ENCODE assay signal across 26 mouse cellular contexts in the genomic region with DNA sequence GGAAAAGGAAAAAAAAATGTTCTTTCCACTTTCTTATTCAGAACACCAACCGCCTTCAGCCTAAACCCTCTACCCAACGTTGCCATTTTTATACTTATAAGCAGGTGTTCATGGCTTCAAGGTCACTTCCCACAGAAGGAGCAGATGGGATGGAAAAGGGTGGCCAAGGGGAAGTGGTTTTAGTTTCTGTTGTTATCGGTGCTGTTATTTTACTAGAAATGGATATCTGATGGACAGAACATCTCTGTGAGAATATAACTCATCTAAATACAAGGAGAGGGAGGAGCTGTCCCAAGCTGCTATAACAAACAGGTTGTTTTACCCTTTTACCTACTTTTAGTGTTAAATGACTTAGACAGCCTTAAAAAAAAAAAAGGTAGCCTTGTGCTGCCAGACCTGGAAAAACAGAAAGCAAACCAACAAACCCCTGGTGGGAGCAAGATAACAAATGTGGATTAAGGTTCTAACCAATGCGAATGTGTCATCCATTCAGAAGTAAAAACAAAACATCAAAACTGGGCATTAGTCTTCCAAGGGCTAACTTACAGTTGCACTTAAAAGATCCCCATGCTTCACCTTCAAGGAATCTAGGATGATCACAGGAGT.
A peak's percentile ranks its signal among the peaks of the same experiment; 100 is the strongest.
DNase-seq lines count a peak whose midpoint lies in the region; ATAC-seq and TF ChIP-seq lines count a peak whose summit lies in the region.
"Had no signal": no experiment of that assay in that cellular context is flagged by ENCODE, and none has a peak within 500 bp of the region (broad histone marks: within the 10 kb centered on the region; RNA-seq: fewer than 3 reads in every experiment).

No protein-coding gene starts in this region.

- TF ChIP-seq EP300 in lung, postnatal 0 days (IDR thresholded peaks at IDR 0.05), result no peak

- ATAC-seq in granulocyte monocyte progenitor cell, adult 5-6 weeks (replicated peaks; ENCODE audit: poor library complexity, severe bottlenecking), result peak; percentile 39; the same call in 1 of the 2 replicates
- no peak for ATAC-seq in lung, postnatal 0 days
- ATAC-seq in midbrain, embryonic 15.5 days (replicated peaks), result no peak
- ATAC-seq: forebrain, embryonic 14.5 days; forebrain, postnatal 0 days; hindbrain, postnatal 0 days; intestine, postnatal 0 days; Patski had no signal

- no peak overlapping the region for H3K4me2 ChIP-seq in lung, postnatal 0 days (replicated peaks; ENCODE audit: low read depth, low read length)
- no peak overlapping the region for H3K4me2 ChIP-seq in midbrain, embryonic 15.5 days
- H3K4me2 ChIP-seq: embryonic facial prominence, embryonic 12.5 days; embryonic facial prominence, embryonic 15.5 days; heart, embryonic 12.5 days; heart, embryonic 15.5 days; hindbrain, embryonic 14.5 days had no signal

- no peaks in the 10 kb centered on the region for H3K9me3 ChIP-seq in lung, postnatal 0 days (ENCODE audit: low read length)
- no peaks in the 10 kb centered on the region for H3K9me3 ChIP-seq in midbrain, embryonic 15.5 days
- H3K9me3 ChIP-seq: embryonic facial prominence, embryonic 12.5 days; embryonic facial prominence, embryonic 15.5 days; heart, embryonic 12.5 days; heart, embryonic 15.5 days had no signal

- peak overlapping the region; percentile 94 for H3K27ac ChIP-seq in thymus, adult 2 months (ENCODE audit: control insufficient read depth, insufficient read depth, low read length)
- H3K27ac ChIP-seq in lung, postnatal 0 days (ENCODE audit: low read length), result no peak overlapping the region
- no peak overlapping the region for H3K27ac ChIP-seq in midbrain, embryonic 15.5 days
- H3K27ac ChIP-seq: embryonic facial prominence, embryonic 12.5 days; embryonic facial prominence, embryonic 15.5 days; gastrocnemius, adult 2 months; heart, embryonic 15.5 days; hindbrain, embryonic 14.5 days; hindbrain, postnatal 0 days had no signal

- H3K27me3 ChIP-seq in thymus, adult 2 months (ENCODE audit: control insufficient read depth, insufficient read depth, low read length), result no peaks in the 10 kb centered on the region
- H3K27me3 ChIP-seq in lung, postnatal 0 days (replicated peaks; ENCODE audit: insufficient read depth, low read length), result no peaks in the 10 kb centered on the region
- H3K27me3 ChIP-seq in midbrain, embryonic 15.5 days (replicated peaks), result no peaks in the 10 kb centered on the region
- H3K27me3 ChIP-seq: embryonic facial prominence, embryonic 12.5 days; embryonic facial prominence, embryonic 15.5 days; heart, embryonic 12.5 days; heart, embryonic 15.5 days; Patski had no signal

- peaks cover 14% of the 10 kb centered on the region for H3K36me3 ChIP-seq in thymus, adult 2 months (ENCODE audit: control insufficient read depth, insufficient read depth, low read length)
- no peaks in the 10 kb centered on the region for H3K36me3 ChIP-seq in lung, postnatal 0 days (ENCODE audit: insufficient read depth, low read length)
- H3K36me3 ChIP-seq in midbrain, embryonic 15.5 days (replicated peaks), result no peaks in the 10 kb centered on the region
- H3K36me3 ChIP-seq: embryonic facial prominence, embryonic 12.5 days; embryonic facial prominence, embryonic 15.5 days; heart, embryonic 12.5 days; heart, embryonic 15.5 days had no signal

- WGBS in thymus, adult 2 months, result 21% methylated on average over 4 of the region's 4 CpGs
- 80% methylated on average over 4 of the region's 4 CpGs for WGBS in lung, postnatal 0 days
- 90% methylated on average over 4 of the region's 4 CpGs for WGBS in midbrain, embryonic 15.5 days

- TF ChIP-seq POLR2A in thymus, adult 2 months (IDR thresholded peaks at IDR 0.05; ENCODE audit: control insufficient read depth, extremely low read depth, insufficient read depth, low read length, poor library complexity), result no peak

- TF ChIP-seq CTCF in thymus, adult 2 months (IDR thresholded peaks at IDR 0.05; ENCODE audit: borderline replicate concordance, control insufficient read depth, extremely low read depth, insufficient read depth, low read length, poor library complexity), result no peak
- TF ChIP-seq CTCF in lung, postnatal 0 days (IDR thresholded peaks at IDR 0.05), result no peak

- no peak for DNase-seq in thymus, adult 2 months
- no peak for DNase-seq in thymus, postnatal 25 days
- DNase-seq in T-cell, adult 2 months (ENCODE audit: low spot score), result peak; percentile 1
- DNase-seq in lung, postnatal 0 days (ENCODE audit: low spot score), result no peak
- DNase-seq in kidney, postnatal 36 days, result no peak
- DNase-seq: adrenal gland, adult 2 months; adrenal gland, postnatal 25 days; cerebellum, adult 18-20 months; cerebellum, adult 9-10 months; cerebellum, postnatal 14 days; forebrain, postnatal 0 days; gastrocnemius, adult 2 months; gastrocnemius, postnatal 14 days; heart, postnatal 14 days; heart, postnatal 4 days had no signal

- H3K9ac ChIP-seq in lung, postnatal 0 days (replicated peaks; ENCODE audit: low read depth), result no peak overlapping the region
- no peak overlapping the region for H3K9ac ChIP-seq in midbrain, embryonic 15.5 days
- H3K9ac ChIP-seq: embryonic facial prominence, embryonic 12.5 days; embryonic facial prominence, embryonic 15.5 days; forebrain, postnatal 0 days; heart, embryonic 12.5 days; heart, embryonic 15.5 days; hindbrain, embryonic 14.5 days had no signal

- H3K4me1 ChIP-seq in thymus, adult 2 months (replicated peaks; ENCODE audit: control insufficient read depth, insufficient read depth, low read length), result peaks cover 28% of the 10 kb centered on the region
- H3K4me1 ChIP-seq in lung, postnatal 0 days (ENCODE audit: insufficient read depth, low read depth, low read length), result no peaks in the 10 kb centered on the region
- no peaks in the 10 kb centered on the region for H3K4me1 ChIP-seq in midbrain, embryonic 15.5 days
- H3K4me1 ChIP-seq: embryonic facial prominence, embryonic 12.5 days; embryonic facial prominence, embryonic 15.5 days; heart, embryonic 12.5 days; heart, embryonic 15.5 days had no signal

- H3K4me3 ChIP-seq in thymus, adult 2 months (ENCODE audit: control insufficient read depth, insufficient read depth, low read length), result no peak overlapping the region
- no peak overlapping the region for H3K4me3 ChIP-seq in lung, postnatal 0 days (ENCODE audit: low read depth, low read length)
- H3K4me3 ChIP-seq in midbrain, embryonic 15.5 days, result no peak overlapping the region
- H3K4me3 ChIP-seq: embryonic facial prominence, embryonic 12.5 days; embryonic facial prominence, embryonic 15.5 days; gastrocnemius, adult 2 months; heart, embryonic 12.5 days; heart, embryonic 15.5 days had no signal
